Mouse (Mus musculus) E14TG2a.4 (cell line): ENCODE measurements around the gene Ogn.

Experiments used
- H3K27me3 ChIP-seq: 2 replicates; pipeline ENCODE4 v1.6.1; 2014; ENCODE audit warnings: low read length, control low read depth; ENCODE audit not compliant: insufficient read depth
- H3K36me3 ChIP-seq: 2 replicates; pipeline ENCODE4 v1.6.1; 2014; ENCODE audit warnings: low read length, control low read depth; ENCODE audit not compliant: insufficient read depth
- H3K4me1 ChIP-seq: replicated peaks from 2 replicates; pipeline ENCODE4 v1.6.1; 2014; ENCODE audit warnings: low read depth, low read length, control low read depth
- H3K4me3 ChIP-seq: replicated peaks from 2 replicates; pipeline ENCODE4 v1.5.1; 2014; ENCODE audit warnings: mild to moderate bottlenecking, low read length
- H3K9me3 ChIP-seq: 2 replicates; pipeline ENCODE4 v1.6.1; 2014; ENCODE audit warnings: low read length, control low read depth
- CTCF ChIP-seq: conservative IDR thresholded peaks from 2 replicates; pipeline ENCODE4 v1.5.1; 2014; ENCODE audit warnings: low read length
- NANOG ChIP-seq: IDR thresholded peaks from 2 replicates; pipeline ENCODE4 v1.6.1; 2014; ENCODE audit warnings: borderline replicate concordance, low read length, mixed read lengths
- POU5F1 ChIP-seq: IDR thresholded peaks from 2 replicates; pipeline ENCODE4 v1.6.1; 2014; ENCODE audit warnings: low read length, borderline replicate concordance

The Ogn gene

DNA sequence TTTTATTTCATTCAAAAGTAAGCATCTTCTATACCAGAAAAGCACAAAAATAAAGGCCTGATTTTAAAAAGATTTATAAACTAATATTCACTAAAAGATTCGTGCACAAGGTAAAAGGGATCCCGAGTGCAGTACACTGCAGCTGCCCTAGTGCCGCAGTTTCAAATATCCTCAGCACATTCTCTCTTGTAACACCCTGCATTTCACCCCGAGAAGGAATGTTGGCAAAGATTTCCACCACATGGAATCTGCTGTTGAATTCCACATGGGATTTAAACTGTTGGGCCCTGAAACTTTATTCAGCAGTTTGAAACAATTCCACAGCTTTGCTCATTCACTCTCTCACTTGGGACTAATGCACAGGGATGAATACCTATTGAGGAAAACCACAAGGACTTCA lies at the start of gene Ogn:
Gene Ogn (plus strand): TSS at position 333 of the 400 bp plus-strand sequence.
- H3K36me3 ChIP-seq, result no peaks in the 10 kb centered on the region
- H3K4me3 ChIP-seq, result no peak within 1 kb of the TSS
- H3K4me1 ChIP-seq, result peaks cover 13% of the 10 kb centered on the region
- no peak for TF ChIP-seq CTCF
- TF ChIP-seq POU5F1, result no peak
- TF ChIP-seq NANOG, result no peak
- H3K9me3 ChIP-seq, result no peaks in the 10 kb centered on the region
- H3K27me3 ChIP-seq, result no peaks in the 10 kb centered on the region

DNA sequence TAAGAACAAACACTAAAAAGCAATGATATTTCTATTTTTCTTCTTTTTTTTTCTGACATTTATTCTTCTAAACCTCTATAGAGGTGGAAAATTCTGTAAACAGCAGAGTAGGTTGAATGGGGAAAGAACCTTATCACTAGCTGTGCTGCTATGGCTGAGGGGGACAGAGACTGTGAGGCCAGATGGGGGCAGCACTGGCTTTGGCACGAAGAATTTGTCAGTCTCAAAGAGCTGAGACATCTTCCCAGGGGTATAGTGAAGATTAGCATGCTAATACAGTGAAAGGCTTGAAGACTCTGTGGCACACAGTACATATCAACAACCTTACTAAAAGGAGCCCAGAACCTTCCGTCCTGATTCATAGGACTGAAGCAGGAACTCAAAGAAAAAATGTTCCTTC lies 48.7 kb upstream of the Ogn start:
- no peaks in the 10 kb centered on the region for H3K36me3 ChIP-seq
- no peak overlapping the region for H3K4me3 ChIP-seq
- no peaks in the 10 kb centered on the region for H3K27me3 ChIP-seq
- TF ChIP-seq CTCF, result peak; percentile 22; the same call in 1 of the 2 replicates
- no peak for TF ChIP-seq POU5F1
- no peaks in the 10 kb centered on the region for H3K9me3 ChIP-seq
- H3K4me1 ChIP-seq, result no peaks in the 10 kb centered on the region

DNA sequence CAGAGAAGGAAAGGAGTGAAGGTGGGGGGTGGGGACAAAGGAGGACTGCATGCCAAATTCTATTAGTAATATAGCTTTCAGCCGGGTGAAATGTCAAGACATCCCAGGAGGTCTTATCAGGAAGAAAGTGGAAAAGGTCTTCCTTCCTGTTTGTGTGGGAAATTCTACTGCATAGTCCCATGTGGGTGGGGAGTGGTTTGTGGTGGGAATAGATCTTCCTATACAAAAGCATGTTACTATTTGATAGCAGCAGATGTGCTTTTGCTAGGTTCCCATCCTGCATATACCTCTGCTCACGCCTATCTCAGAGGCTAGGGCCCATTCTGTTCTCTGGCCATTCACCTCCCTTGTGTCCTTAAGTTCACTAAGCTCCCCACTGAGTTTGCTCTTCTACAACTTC lies 47.0 kb upstream of the Ogn start:
- no peak overlapping the region for H3K4me3 ChIP-seq
- H3K4me1 ChIP-seq, result no peaks in the 10 kb centered on the region
- no peaks in the 10 kb centered on the region for H3K27me3 ChIP-seq
- H3K9me3 ChIP-seq, result no peaks in the 10 kb centered on the region
- TF ChIP-seq CTCF (no peak), POU5F1 (no peak), NANOG (no peak)
- no peaks in the 10 kb centered on the region for H3K36me3 ChIP-seq

DNA sequence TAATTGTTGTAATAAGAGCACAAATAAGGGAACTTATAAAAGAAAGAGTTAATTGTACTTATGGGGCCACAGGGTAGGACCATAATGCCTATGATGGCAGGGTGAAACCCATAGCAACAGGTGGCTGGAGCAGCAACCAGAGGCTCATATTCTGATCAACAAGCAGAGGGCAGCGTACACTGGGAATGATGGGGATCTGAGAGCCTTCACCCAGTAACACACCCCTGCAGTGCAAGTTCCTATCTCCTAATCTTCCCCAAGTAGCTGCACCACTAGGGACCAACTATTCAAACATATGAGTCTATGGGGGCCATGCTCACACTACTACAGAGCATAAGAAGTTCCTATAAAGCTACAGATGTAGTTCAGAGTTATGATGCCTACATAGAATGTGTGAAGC lies 43.5 kb upstream of the Ogn start:
- H3K27me3 ChIP-seq, result no peaks in the 10 kb centered on the region
- no peak for TF ChIP-seq POU5F1
- no peak for TF ChIP-seq CTCF
- TF ChIP-seq NANOG, result no peak
- H3K4me3 ChIP-seq, result no peak overlapping the region
- no peaks in the 10 kb centered on the region for H3K4me1 ChIP-seq
- no peaks in the 10 kb centered on the region for H3K9me3 ChIP-seq
- no peaks in the 10 kb centered on the region for H3K36me3 ChIP-seq

DNA sequence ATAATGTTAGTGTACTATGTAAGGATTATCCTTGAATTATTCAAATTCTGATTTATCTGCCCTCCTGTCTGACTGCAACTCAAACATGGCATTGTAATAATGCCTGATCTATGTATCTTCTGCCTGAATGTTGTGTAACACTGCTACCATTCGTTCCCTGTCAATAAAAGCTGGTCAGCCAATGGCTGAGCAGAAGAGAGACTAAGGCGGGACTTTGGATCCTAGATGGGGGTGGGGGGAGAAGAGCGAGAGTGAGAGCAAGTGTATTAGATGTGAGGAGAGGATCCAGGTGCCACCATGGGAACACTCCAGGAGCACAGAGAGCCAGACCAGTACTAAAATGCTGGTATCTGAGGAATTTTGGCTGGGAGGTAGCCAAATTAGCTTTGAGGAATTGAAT lies 37.5 kb upstream of the Ogn start:
- Histone ChIP-seq H3K36me3 (no peaks in the 10 kb centered on the region), H3K4me3 (no peak overlapping the region), H3K27me3 (no peaks in the 10 kb centered on the region), H3K4me1 (no peaks in the 10 kb centered on the region; the same call in 1 of the 2 replicates), H3K9me3 (no peaks in the 10 kb centered on the region)
- TF ChIP-seq CTCF (no peak), NANOG (no peak)

DNA sequence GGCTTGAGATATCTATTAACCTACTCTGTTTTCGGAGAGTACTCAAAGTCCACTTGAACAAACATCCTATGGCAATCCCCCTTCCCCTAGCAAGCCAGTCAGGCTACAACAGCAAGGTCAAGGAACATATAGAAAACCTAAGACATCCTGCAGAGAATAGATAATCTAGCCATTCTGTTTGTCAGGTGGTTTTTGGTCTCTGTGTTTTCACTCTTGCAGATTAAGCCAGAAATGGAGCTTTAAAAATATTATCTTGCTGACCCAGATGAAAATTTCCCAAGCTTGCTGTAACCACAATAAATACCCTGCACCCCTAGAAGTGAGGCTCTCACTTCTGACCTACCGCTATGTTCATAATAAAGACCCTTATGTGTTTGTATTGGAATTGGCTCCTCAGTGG lies 36.4 kb upstream of the Ogn start:
- H3K36me3 ChIP-seq, result no peaks in the 10 kb centered on the region
- H3K4me3 ChIP-seq, result no peak overlapping the region
- H3K27me3 ChIP-seq, result no peaks in the 10 kb centered on the region
- no peaks in the 10 kb centered on the region for H3K9me3 ChIP-seq
- H3K4me1 ChIP-seq, result no peaks in the 10 kb centered on the region; the same call in 1 of the 2 replicates
- TF ChIP-seq CTCF (no peak), POU5F1 (no peak), NANOG (no peak)

DNA sequence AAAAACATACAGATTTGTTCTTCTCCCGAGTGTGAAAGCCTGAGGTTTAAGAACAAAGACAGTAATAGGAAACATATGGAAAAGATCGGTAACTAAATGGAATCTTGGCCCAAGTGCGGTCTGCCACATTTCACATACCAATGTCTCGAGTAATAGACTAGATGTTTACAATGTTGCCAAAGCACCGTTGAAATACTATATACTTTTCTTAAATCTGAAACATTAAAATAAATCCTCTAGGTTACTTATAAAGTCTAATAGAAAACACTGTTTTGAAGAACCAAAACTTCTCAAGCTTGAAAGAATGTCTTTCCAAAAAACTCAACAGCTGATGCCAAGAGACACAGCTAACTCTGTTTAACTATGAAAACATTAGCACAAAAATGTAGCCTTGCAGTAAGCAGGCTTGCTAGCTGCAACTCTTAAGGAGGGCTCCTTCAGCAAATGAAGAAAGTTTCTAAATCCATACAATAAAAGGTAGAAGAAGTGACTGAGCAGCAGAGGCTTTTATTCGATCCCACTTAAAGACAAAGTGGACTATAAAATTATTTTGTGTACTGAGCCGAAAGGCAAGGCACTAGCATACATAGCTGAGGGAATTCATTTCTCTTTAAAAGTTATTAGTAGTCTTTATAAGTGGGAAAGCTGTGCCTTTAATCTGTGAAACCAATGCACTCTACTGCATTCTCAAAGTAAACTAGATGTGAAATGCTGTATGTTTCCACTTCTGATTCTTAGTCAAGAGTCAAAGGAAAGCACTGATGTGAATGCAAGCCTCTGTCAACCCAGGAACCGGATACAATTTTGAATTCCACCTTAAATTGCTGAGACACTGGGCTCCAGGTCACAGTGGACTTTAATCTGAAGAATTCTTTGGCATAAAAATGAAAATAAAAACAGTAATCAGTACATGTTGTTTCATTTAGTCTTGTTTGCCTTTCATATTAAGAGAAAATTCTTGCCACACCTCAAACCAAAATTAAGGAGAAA lies 26.0 kb upstream of the Ogn start, which contains the start of gene Omd:
Gene Omd (plus strand): TSS at position 922 of the 990 bp plus-strand sequence.
- TF ChIP-seq NANOG, result no peak
- TF ChIP-seq POU5F1, result no peak
- TF ChIP-seq CTCF, result no peak
- peaks cover 3% of the 10 kb centered on the region; the same call in 1 of the 2 replicates for H3K4me1 ChIP-seq
- no peaks in the 10 kb centered on the region for H3K36me3 ChIP-seq
- H3K4me3 ChIP-seq, result no peak within 1 kb of the TSS
- no peaks in the 10 kb centered on the region for H3K9me3 ChIP-seq
- H3K27me3 ChIP-seq, result no peaks in the 10 kb centered on the region

DNA sequence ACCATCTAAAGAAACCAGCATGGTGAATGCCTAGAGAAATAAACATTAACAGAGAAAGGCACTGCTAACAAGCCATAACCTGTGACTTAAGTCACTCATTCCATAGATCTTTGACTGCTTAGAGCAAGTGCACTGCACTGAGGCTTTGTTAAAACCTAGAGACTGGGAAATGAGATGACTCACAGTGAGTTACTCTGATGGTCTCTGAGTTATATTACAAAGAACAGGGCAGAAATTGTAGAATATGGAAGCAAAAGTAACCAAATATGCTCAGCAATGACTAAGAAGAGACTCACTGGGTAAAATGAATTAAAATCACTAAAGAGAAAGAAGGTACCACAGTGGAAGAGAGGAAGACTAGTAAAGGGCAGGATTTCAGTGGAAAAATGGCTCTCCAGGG lies 24.0 kb upstream of the Ogn start:
- Histone ChIP-seq H3K4me3 (no peak overlapping the region), H3K27me3 (no peaks in the 10 kb centered on the region), H3K36me3 (no peaks in the 10 kb centered on the region), H3K4me1 (no peaks in the 10 kb centered on the region), H3K9me3 (no peaks in the 10 kb centered on the region)
- TF ChIP-seq CTCF (no peak), POU5F1 (no peak), NANOG (no peak)

DNA sequence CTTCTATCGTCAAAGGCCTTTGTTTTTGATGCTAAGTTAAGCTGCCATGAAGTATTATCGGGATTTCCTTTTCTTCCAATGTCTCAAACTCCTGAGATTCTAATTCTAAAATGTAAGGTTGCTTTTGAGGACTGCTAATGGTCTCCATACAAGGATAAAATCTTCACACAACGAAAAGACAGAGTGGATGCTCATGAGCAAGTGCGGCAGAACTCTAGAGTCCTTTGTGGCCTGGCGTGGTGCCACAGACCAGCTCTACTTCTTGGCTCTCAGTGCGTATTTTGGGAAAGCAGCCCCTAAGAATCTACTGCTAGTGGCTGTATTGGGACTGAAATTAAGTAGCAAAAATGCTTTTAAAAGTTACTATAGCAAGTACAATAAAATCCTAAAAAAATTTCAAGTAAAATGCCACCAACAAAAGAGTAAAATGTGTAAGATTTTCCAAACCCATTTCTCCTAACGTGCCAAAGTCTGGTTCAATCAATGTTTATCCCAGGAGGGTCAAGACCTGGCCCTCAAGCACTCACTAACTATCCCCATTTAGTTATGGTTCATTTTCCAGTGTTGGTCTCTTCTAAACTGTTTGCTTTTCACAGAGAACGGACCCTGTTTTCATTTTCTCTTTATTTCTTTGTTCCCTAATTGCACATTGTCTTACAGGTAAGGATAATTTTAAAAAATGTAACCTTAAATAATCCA lies 23.4 kb upstream of the Ogn start:
- no peak for TF ChIP-seq NANOG
- TF ChIP-seq POU5F1, result no peak
- TF ChIP-seq CTCF, result no peak
- H3K4me3 ChIP-seq, result no peak overlapping the region
- no peaks in the 10 kb centered on the region for H3K9me3 ChIP-seq
- H3K27me3 ChIP-seq, result no peaks in the 10 kb centered on the region
- no peaks in the 10 kb centered on the region for H3K36me3 ChIP-seq
- no peaks in the 10 kb centered on the region for H3K4me1 ChIP-seq
